Mouse (Mus musculus): ENCODE data around the gene Adamtsl1. TPM values are rescaled to one million over a fixed set of nuclear protein-coding genes. Genes with fewer than 3 reads are reported as not detected.

Adamtsl1 gene
- polyA plus RNA-seq, 1 experiment from 2014 or later = 5.2 TPM

DNA sequence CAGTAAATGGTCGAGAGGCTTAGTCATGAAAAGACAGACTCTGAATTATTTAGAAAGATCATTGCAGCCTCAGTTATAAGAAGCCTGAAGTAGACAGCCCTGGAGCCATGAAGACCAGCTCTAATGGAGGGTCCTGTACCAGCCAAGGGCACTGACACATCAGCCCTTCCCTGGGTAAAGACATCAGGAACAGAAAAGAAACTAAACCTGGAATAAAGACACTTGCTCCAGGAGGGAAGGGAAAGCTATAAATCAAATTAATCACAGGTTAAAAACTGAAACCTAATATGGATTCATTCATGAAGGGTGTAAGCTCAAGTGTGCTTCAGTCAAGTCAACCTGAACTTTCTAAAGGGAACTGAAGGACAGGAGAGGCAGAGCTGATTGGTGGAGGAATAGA is 645.4 kb downstream of the Adamtsl1 start:
- H3K4me3 ChIP-seq (ENCODE audit: low read depth, low read length) = no peak overlapping the region
- no peaks in the 10 kb centered on the region for H3K27me3 ChIP-seq (replicated peaks; ENCODE audit: insufficient read depth, low read length)
- no peak overlapping the region for H3K4me2 ChIP-seq (replicated peaks; ENCODE audit: low read depth, low read length)
- H3K9ac ChIP-seq (replicated peaks; ENCODE audit: low read depth) = no peak overlapping the region
- H3K9me3 ChIP-seq (ENCODE audit: low read length) = no peaks in the 10 kb centered on the region
- WGBS = 64% methylated on average over 1 of the region's 1 CpGs
- H3K4me1 ChIP-seq (ENCODE audit: insufficient read depth, low read depth, low read length) = no peaks in the 10 kb centered on the region
- H3K36me3 ChIP-seq (ENCODE audit: insufficient read depth, low read length) = no peaks in the 10 kb centered on the region
- TF ChIP-seq EP300 (IDR thresholded peaks at IDR 0.05) (no peak), CTCF (IDR thresholded peaks at IDR 0.05) (no peak)
- DNase-seq (ENCODE audit: low spot score) (no peak), ATAC-seq (no peak)
- no peak overlapping the region for H3K27ac ChIP-seq (ENCODE audit: low read length)

- no peak overlapping the region for H3K4me3 ChIP-seq (ENCODE audit: low read depth, low read length)
- ATAC-seq = no peak
- 93% methylated on average over 10 of the region's 10 CpGs for WGBS
Measured at GRCm38 (mm10) chr4:86170763-86171162, 656.8 kb downstream of the Adamtsl1 start.

DNA sequence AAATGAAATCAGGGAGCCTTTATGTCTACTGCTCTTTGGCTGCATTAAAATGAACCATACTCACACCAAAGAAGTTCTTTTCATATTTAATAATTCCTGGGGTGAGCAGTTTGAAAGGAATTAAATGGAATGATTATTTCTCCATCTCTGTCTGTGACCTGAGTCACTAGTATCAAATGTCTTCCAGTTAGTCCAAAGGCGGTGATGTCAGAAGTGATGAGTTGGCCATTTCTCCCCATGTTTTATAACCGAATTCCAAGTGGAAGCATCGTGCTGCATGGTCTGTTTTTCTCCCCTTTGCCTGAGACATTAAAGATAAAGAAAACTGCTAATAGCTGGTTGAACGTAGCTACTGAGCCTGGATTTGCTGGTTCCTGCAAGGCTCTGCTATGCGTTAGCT is 657.5 kb downstream of the Adamtsl1 start:
- WGBS = 70% methylated on average over 5 of the region's 5 CpGs

More at GRCm38 (mm10) chr4:86170763-86171162, 656.8 kb downstream of the Adamtsl1 start:
- TF ChIP-seq EP300 (IDR thresholded peaks at IDR 0.05) (no peak), CTCF (IDR thresholded peaks at IDR 0.05) (no peak)
- Histone ChIP-seq H3K4me2 (replicated peaks; ENCODE audit: low read depth, low read length) (no peak overlapping the region), H3K27ac (ENCODE audit: low read length) (no peak overlapping the region), H3K9ac (replicated peaks; ENCODE audit: low read depth) (no peak overlapping the region), H3K36me3 (ENCODE audit: insufficient read depth, low read length) (no peaks in the 10 kb centered on the region), H3K4me1 (ENCODE audit: insufficient read depth, low read depth, low read length) (no peaks in the 10 kb centered on the region), H3K27me3 (replicated peaks; ENCODE audit: insufficient read depth, low read length) (no peaks in the 10 kb centered on the region), H3K9me3 (ENCODE audit: low read length) (no peaks in the 10 kb centered on the region)
- DNase-seq (ENCODE audit: low spot score) = no peak

GRCm38 (mm10) chr4:86177471-86177870 is 663.5 kb downstream of the Adamtsl1 start:
- H3K4me1 ChIP-seq (ENCODE audit: insufficient read depth, low read depth, low read length) = no peaks in the 10 kb centered on the region
- no peaks in the 10 kb centered on the region for H3K36me3 ChIP-seq (ENCODE audit: insufficient read depth, low read length)
- no peaks in the 10 kb centered on the region for H3K27me3 ChIP-seq (replicated peaks; ENCODE audit: insufficient read depth, low read length)
- WGBS = 78% methylated on average over 6 of the region's 6 CpGs
- DNase-seq (ENCODE audit: low spot score) (no peak), ATAC-seq (no peak)
- no peak overlapping the region for H3K4me2 ChIP-seq (replicated peaks; ENCODE audit: low read depth, low read length)
- H3K9me3 ChIP-seq (ENCODE audit: low read length) = no peaks in the 10 kb centered on the region
- H3K9ac ChIP-seq (replicated peaks; ENCODE audit: low read depth) = no peak overlapping the region
- H3K4me3 ChIP-seq (ENCODE audit: low read depth, low read length) = no peak overlapping the region
- H3K27ac ChIP-seq (ENCODE audit: low read length) = no peak overlapping the region
- TF ChIP-seq EP300 (IDR thresholded peaks at IDR 0.05) (no peak), CTCF (IDR thresholded peaks at IDR 0.05) (no peak)

More for the DNA sequence above, 657.5 kb downstream of the Adamtsl1 start:
- H3K9ac ChIP-seq (replicated peaks; ENCODE audit: low read depth) = no peak overlapping the region
- no peak for TF ChIP-seq CTCF (IDR thresholded peaks at IDR 0.05)
- TF ChIP-seq EP300 (IDR thresholded peaks at IDR 0.05) = no peak
- no peak for DNase-seq (ENCODE audit: low spot score)
- no peaks in the 10 kb centered on the region for H3K36me3 ChIP-seq (ENCODE audit: insufficient read depth, low read length)
- no peak overlapping the region for H3K27ac ChIP-seq (ENCODE audit: low read length)
- no peak for ATAC-seq
- H3K9me3 ChIP-seq (ENCODE audit: low read length) = no peaks in the 10 kb centered on the region
- no peaks in the 10 kb centered on the region for H3K4me1 ChIP-seq (ENCODE audit: insufficient read depth, low read depth, low read length)
- no peak overlapping the region for H3K4me2 ChIP-seq (replicated peaks; ENCODE audit: low read depth, low read length)
- H3K4me3 ChIP-seq (ENCODE audit: low read depth, low read length) = no peak overlapping the region
- no peaks in the 10 kb centered on the region for H3K27me3 ChIP-seq (replicated peaks; ENCODE audit: insufficient read depth, low read length)

DNA sequence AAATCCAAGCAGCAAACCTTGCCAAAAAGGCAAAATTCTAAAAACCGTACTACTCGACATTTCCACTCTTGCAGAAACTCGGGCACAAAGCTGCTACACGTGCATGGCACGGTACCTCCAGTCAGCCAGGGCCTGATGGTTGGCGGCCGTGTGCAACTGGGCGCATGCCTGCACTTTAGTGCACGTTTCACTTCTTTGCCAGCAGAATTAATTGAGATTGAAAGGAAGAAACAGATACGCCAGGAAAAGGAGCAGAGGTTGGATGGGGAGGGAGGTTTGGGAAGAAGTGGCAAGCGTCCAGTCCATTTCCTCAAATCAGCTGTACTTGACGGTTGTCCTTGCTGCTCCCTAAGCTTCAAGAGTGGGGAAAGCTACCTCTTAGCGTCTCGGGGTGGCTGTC is 664.1 kb downstream of the Adamtsl1 start:
- H3K27ac ChIP-seq (ENCODE audit: low read length) = no peak overlapping the region
- no peak for ATAC-seq
- 72% methylated on average over 14 of the region's 14 CpGs for WGBS
- TF ChIP-seq CTCF (IDR thresholded peaks at IDR 0.05) (no peak), EP300 (IDR thresholded peaks at IDR 0.05) (no peak)
- no peaks in the 10 kb centered on the region for H3K9me3 ChIP-seq (ENCODE audit: low read length)
- H3K4me2 ChIP-seq (replicated peaks; ENCODE audit: low read depth, low read length) = no peak overlapping the region
- no peaks in the 10 kb centered on the region for H3K36me3 ChIP-seq (ENCODE audit: insufficient read depth, low read length)
- no peak for DNase-seq (ENCODE audit: low spot score)
- no peak overlapping the region for H3K4me3 ChIP-seq (ENCODE audit: low read depth, low read length)
- no peaks in the 10 kb centered on the region for H3K4me1 ChIP-seq (ENCODE audit: insufficient read depth, low read depth, low read length)
- no peaks in the 10 kb centered on the region for H3K27me3 ChIP-seq (replicated peaks; ENCODE audit: insufficient read depth, low read length)
- H3K9ac ChIP-seq (replicated peaks; ENCODE audit: low read depth) = no peak overlapping the region

DNA sequence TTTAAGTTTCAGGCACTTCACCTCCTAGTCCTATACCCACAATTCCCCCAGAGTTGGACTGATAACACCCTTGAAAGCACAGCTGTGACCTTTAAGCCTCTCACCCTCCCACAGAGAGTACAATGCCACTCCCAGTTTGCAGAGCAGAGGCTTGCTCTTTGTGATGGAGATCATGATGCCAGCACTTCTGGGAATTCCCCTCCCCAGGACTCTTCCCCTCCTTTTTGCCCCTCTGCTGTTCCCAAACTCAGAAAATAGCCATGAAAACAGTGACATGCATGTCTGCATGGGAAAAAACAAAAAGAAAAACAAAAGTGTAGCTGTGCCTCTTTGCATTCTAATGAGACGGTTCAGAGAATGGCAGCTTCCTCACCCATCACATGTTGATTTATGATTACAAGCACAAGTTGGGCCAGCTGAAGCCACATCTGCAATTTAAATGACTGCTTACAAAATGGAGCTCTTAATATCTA is 669.8 kb downstream of the Adamtsl1 start:
- WGBS = 58% methylated on average over 1 of the region's 1 CpGs
- Histone ChIP-seq H3K9me3 (ENCODE audit: low read length) (no peaks in the 10 kb centered on the region), H3K4me1 (ENCODE audit: insufficient read depth, low read depth, low read length) (no peaks in the 10 kb centered on the region), H3K4me2 (replicated peaks; ENCODE audit: low read depth, low read length) (no peak overlapping the region), H3K27me3 (replicated peaks; ENCODE audit: insufficient read depth, low read length) (no peaks in the 10 kb centered on the region), H3K36me3 (ENCODE audit: insufficient read depth, low read length) (no peaks in the 10 kb centered on the region), H3K4me3 (ENCODE audit: low read depth, low read length) (no peak overlapping the region), H3K9ac (replicated peaks; ENCODE audit: low read depth) (no peak overlapping the region), H3K27ac (ENCODE audit: low read length) (no peak overlapping the region)
- no peak for TF ChIP-seq CTCF (IDR thresholded peaks at IDR 0.05)
- TF ChIP-seq EP300 (IDR thresholded peaks at IDR 0.05) = no peak
- ATAC-seq = no peak
- DNase-seq (ENCODE audit: low spot score) = no peak

- Histone ChIP-seq H3K4me2 (replicated peaks; ENCODE audit: low read depth, low read length) (no peak overlapping the region), H3K9me3 (ENCODE audit: low read length) (no peaks in the 10 kb centered on the region), H3K27me3 (replicated peaks; ENCODE audit: insufficient read depth, low read length) (no peaks in the 10 kb centered on the region), H3K36me3 (ENCODE audit: insufficient read depth, low read length) (no peaks in the 10 kb centered on the region), H3K27ac (ENCODE audit: low read length) (no peak overlapping the region), H3K9ac (replicated peaks; ENCODE audit: low read depth) (no peak overlapping the region), H3K4me1 (ENCODE audit: insufficient read depth, low read depth, low read length) (0 out of 2 replicates have a peak, but pooled peaks cover 3% of the 10 kb centered on the region), H3K4me3 (ENCODE audit: low read depth, low read length) (no peak overlapping the region)
- DNase-seq (ENCODE audit: low spot score) = no peak
- TF ChIP-seq CTCF (IDR thresholded peaks at IDR 0.05) = no peak
- TF ChIP-seq EP300 (IDR thresholded peaks at IDR 0.05) = no peak
- ATAC-seq = no peak
- 57% methylated on average over 2 of the region's 2 CpGs for WGBS
Measured at GRCm38 (mm10) chr4:86189853-86190252, 675.9 kb downstream of the Adamtsl1 start.
